Mouse (Mus musculus) forebrain, embryonic 11.5 days (tissue): Measurements from ENCODE around the gene Myo9b. TPM values are rescaled to one million over a fixed set of nuclear protein-coding genes. Genes with fewer than 3 reads are reported as not detected.

ENCODE experiments used
- ATAC-seq: fragments of 200-750 bp; cut with Nextera tagmentation; replicated peaks from 2 replicates; pipeline ENCODE4 v1.8.0; 2017; ENCODE audit warnings: moderate TSS enrichment; ENCODE audit not compliant: low FRiP score
- DNase-seq: peaks from one replicate; pipeline ENCODE4 v3.0.0-alpha.2; 2017; ENCODE audit warnings: low spot score
- H3K27ac ChIP-seq: fragments of 300-500 bp; sonication (generic); 2 replicates; pipeline ENCODE4 v1.5.1; 2014; ENCODE audit warnings: low read depth, low read length
- H3K27me3 ChIP-seq: fragments of 300-500 bp; sonication (generic); 2 replicates; pipeline ENCODE4 v1.6.1; 2014; ENCODE audit warnings: mild to moderate bottlenecking, low read length, mixed read lengths; ENCODE audit not compliant: control insufficient read depth, insufficient read depth
- H3K36me3 ChIP-seq: fragments of 300-500 bp; sonication (generic); 2 replicates; pipeline ENCODE4 v1.6.1; 2014; ENCODE audit warnings: mild to moderate bottlenecking, low read length, moderate library complexity, mixed read lengths; ENCODE audit not compliant: control insufficient read depth, insufficient read depth
- H3K4me1 ChIP-seq: fragments of 300-500 bp; sonication (generic); replicated peaks from 2 replicates; pipeline ENCODE4 v1.6.1; 2014; ENCODE audit warnings: low read length, mixed read lengths; ENCODE audit not compliant: control insufficient read depth, insufficient read depth
- H3K4me2 ChIP-seq: fragments of 300-500 bp; sonication (generic); 2 replicates; pipeline ENCODE4 v1.6.1; 2014; ENCODE audit warnings: low read depth, mild to moderate bottlenecking, low read length, moderate library complexity, mixed read lengths; ENCODE audit not compliant: severe bottlenecking
- H3K4me3 ChIP-seq: fragments of 300-500 bp; sonication (generic); 2 replicates; pipeline ENCODE4 v1.5.1; 2014; ENCODE audit warnings: low read depth, low read length
- H3K9ac ChIP-seq: fragments of 300-500 bp; sonication (generic); 2 replicates; pipeline ENCODE4 v1.6.1; 2014; ENCODE audit warnings: low read length
- H3K9me3 ChIP-seq: fragments of 300-500 bp; sonication (generic); 2 replicates; pipeline ENCODE4 v1.6.1; 2016; ENCODE audit warnings: low read length, mixed read lengths; ENCODE audit not compliant: control insufficient read depth
- WGBS: fragments of 180-500 bp; shearing (Covaris S2); extraction: QIAGEN DNeasy Blood & Tissue Kit; methylation state at CpG from one replicate; pipeline ENCODE4 v1.1.7; 2014; 5-methylcytosine and 5-hydroxymethylcytosine counted together
- polyA plus RNA-seq: library from polyadenylated mRNA; unstranded; fragments of >200 nt; fragmentation: Nextera tagmentation; extraction: Ambion mirVana; gene quantifications from 2 replicates; pipeline ENCODE4 v1.2.1, GENCODE M21; 2014

Gene Myo9b
- polyA plus RNA-seq, 1 experiment from 2014 or later: 24.3 TPM

DNA sequence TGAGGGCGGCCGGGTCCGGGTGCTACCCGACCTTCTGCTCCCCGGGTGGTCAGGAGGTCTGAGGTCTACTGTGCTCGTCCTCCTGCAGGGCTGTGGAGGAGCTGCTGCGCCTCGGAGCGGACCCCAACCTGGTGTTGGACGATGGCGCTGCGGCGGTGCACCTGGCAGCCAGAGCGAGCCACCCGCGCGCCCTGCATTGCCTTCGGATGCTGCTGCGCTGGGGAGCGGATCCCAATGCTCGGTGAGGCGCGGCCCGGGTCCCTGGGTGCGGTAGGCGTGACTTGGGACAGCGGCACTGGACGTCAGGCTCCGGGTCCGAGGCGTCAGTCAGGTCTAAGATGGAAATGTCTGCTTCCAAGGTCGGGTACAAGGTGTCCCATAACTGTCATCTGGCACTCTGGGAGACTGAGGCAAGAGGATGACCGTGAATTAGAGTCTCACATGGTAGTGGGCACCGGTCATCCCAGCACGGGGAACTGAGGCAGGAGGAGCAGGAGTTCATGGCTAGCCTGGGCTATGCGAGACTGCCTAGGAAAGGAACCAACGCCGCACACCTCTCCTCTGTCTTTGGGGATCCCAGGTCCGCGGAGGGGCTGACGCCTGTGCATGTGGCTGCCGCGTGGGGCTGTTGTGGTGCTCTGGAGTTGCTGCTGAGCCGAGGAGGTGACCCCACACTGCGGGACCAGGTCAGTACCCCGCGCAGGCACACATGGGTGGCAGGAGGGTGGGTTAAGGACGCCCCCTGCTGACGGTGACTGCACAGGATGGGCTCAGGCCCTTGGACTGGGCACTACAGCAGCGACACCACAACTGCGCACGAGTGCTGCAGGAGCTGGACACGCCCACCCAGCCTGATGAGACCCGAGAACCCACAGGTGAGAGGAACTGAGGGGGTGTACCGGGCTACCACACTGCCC lies 133.8 kb downstream of the Myo9b start:
- under 1% methylated on average over 54 of the region's 55 CpGs for WGBS
- Histone ChIP-seq H3K27ac (0 out of 2 replicates have a peak overlapping the region, but pooled peaks have one; percentile 18), H3K36me3 (peaks cover 6% of the 10 kb centered on the region; the same call in 1 of the 2 replicates), H3K9me3 (no peaks in the 10 kb centered on the region), H3K27me3 (no peaks in the 10 kb centered on the region), H3K4me1 (peaks cover 6% of the 10 kb centered on the region; the same call in 1 of the 2 replicates), H3K4me3 (peak overlapping the region; percentile 79), H3K4me2 (peak overlapping the region; percentile 88), H3K9ac (peak overlapping the region; percentile 83)
- DNase-seq: peak; percentile 91
- ATAC-seq: peak; percentile 87

DNA sequence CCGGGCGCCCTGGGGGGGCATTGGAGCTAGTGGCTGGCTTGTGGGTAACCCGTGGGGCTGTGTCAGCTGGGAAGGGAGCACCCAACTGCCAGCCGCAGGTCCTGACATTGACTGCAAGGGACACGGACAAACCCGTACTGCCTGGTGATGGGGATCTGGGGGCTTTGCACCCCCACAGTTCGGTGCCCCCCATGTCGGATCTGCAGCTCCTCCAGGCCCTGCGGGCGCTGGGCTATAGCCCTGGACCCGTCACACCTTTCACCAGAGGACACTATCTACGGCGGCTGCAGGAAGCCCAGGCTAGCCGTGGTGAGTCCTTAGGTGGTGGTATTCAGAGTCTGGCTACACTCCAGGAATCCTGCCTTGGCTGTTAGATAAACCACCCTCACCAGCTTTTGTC lies 134.9 kb downstream of the Myo9b start:
- Histone ChIP-seq H3K4me1 (peaks cover 6% of the 10 kb centered on the region; the same call in 1 of the 2 replicates), H3K9ac (no peak overlapping the region), H3K9me3 (no peaks in the 10 kb centered on the region), H3K36me3 (peaks cover 6% of the 10 kb centered on the region; the same call in 1 of the 2 replicates), H3K4me3 (no peak overlapping the region), H3K27ac (no peak overlapping the region), H3K4me2 (no peak overlapping the region), H3K27me3 (no peaks in the 10 kb centered on the region)
- DNase-seq: no peak
- 93% methylated on average over 14 of the region's 14 CpGs for WGBS
- no peak for ATAC-seq

DNA sequence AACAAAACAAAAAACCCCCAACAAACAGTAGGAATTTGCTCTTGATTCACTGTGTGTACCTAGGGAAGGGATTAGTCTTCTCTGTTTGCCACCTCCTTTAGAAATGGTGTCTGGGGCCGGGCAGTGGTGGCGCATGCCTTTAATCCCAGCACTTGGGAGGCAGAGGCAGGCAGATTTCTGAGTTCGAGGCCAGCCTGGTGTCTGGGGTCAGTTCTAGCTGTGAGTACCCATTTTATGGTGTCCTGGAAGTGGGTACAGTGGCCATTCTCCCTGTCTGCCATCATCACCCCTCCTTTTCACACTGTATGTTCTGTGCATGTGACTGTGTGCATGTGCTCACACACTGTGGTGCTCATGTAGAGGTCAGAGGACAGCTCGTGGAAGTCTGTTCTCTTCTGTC lies 135.7 kb downstream of the Myo9b start:
- ATAC-seq: no peak

More for the DNA sequence above, 135.7 kb downstream of the Myo9b start:
- H3K9ac ChIP-seq: no peak overlapping the region
- no peak overlapping the region for H3K4me2 ChIP-seq
- H3K4me1 ChIP-seq: peaks cover 6% of the 10 kb centered on the region; the same call in 1 of the 2 replicates
- H3K36me3 ChIP-seq: peaks cover 6% of the 10 kb centered on the region; the same call in 1 of the 2 replicates
- H3K4me3 ChIP-seq: no peak overlapping the region
- 99% methylated on average over 4 of the region's 4 CpGs for WGBS
- H3K27me3 ChIP-seq: no peaks in the 10 kb centered on the region
- no peaks in the 10 kb centered on the region for H3K9me3 ChIP-seq
- DNase-seq: no peak
- no peak overlapping the region for H3K27ac ChIP-seq

Other genes starting within 250 kb of the Myo9b start
- gene Haus8, start 220 bp downstream of the Myo9b start, polyA plus RNA-seq: 61.0 and 66.8 TPM in 2 replicates
- gene Use1, start 94.1 kb downstream of the Myo9b start, polyA plus RNA-seq: 69.3 and 82.5 TPM in 2 replicates
- 2.9 and 3.3 TPM in 2 replicates for gene Ocel1, start 98.6 kb downstream of the Myo9b start, polyA plus RNA-seq
- gene Nr2f6, start 109.2 kb downstream of the Myo9b start, polyA plus RNA-seq: 49.1 and 51.4 TPM in 2 replicates
- 4.2 and 4.5 TPM in 2 replicates for gene Ushbp1, start 123.1 kb downstream of the Myo9b start, polyA plus RNA-seq
- gene Babam1, start 124.1 kb downstream of the Myo9b start, polyA plus RNA-seq: 106 and 119 TPM in 2 replicates
- 38.7 and 42.2 TPM in 2 replicates for gene Ankle1, start 133.3 kb downstream of the Myo9b start, polyA plus RNA-seq
- 76.6 and 76.7 TPM in 2 replicates for gene Abhd8, start 190.9 kb downstream of the Myo9b start, polyA plus RNA-seq
- gene Mrpl34, start 192.2 kb downstream of the Myo9b start, polyA plus RNA-seq: 186 TPM in 2 replicates
- 133 and 146 TPM in 2 replicates for gene Dda1, start 196.5 kb downstream of the Myo9b start, polyA plus RNA-seq
- 5.7 and 9.3 TPM in 2 replicates for gene Ano8, start 213.2 kb downstream of the Myo9b start, polyA plus RNA-seq
- 7.9 and 10.8 TPM in 2 replicates for gene Gtpbp3, start 215.4 kb downstream of the Myo9b start, polyA plus RNA-seq
- 42.5 and 43.4 TPM in 2 replicates for gene Plvap, start 239.0 kb downstream of the Myo9b start, polyA plus RNA-seq